ENCODE assay signal across 17 mouse cellular contexts in genomic region chr6:33977880-33978279, GRCm38 (mm10). TPM values are rescaled to one million over a fixed set of nuclear protein-coding genes. Genes with fewer than 3 reads are reported as not detected.
DNase-seq lines count a peak whose midpoint lies in the region; ATAC-seq and TF ChIP-seq lines count a peak whose summit lies in the region.
"Had no signal": no experiment of that assay in that cellular context is flagged by ENCODE, and none has a peak within 500 bp of the region (broad histone marks: within the 10 kb centered on the region; RNA-seq: fewer than 3 reads in every experiment).

No protein-coding gene starts in this region.

- 81% methylated on average over 9 of the region's 9 CpGs for WGBS in midbrain, embryonic 10.5 days
- WGBS in midbrain, embryonic 14.5 days = 62% methylated on average over 9 of the region's 9 CpGs
- 31% methylated on average over 9 of the region's 9 CpGs for WGBS in forebrain, embryonic 12.5 days
- WGBS in hindbrain, embryonic 16.5 days = 47% methylated on average over 9 of the region's 9 CpGs
- 53% methylated on average over 9 of the region's 9 CpGs for WGBS in midbrain, embryonic 16.5 days

- H3K4me2 ChIP-seq in midbrain, embryonic 14.5 days (ENCODE audit: low read length) = no peak overlapping the region
- peak overlapping the region; percentile 22; the same call in 1 of the 2 replicates for H3K4me2 ChIP-seq in forebrain, embryonic 12.5 days
- no peak overlapping the region for H3K4me2 ChIP-seq in hindbrain, embryonic 16.5 days (ENCODE audit: low read length)
- H3K4me2 ChIP-seq in midbrain, embryonic 16.5 days (ENCODE audit: low read length) = no peak overlapping the region
- H3K4me2 ChIP-seq: lung, embryonic 14.5 days had no signal

- H3K4me3 ChIP-seq in midbrain, embryonic 10.5 days = no peak overlapping the region
- no peak overlapping the region for H3K4me3 ChIP-seq in midbrain, embryonic 14.5 days (replicated peaks; ENCODE audit: low read depth, low read length)
- H3K4me3 ChIP-seq in forebrain, embryonic 12.5 days (replicated peaks) = no peak overlapping the region
- H3K4me3 ChIP-seq in hindbrain, embryonic 16.5 days (ENCODE audit: low read length) = no peak overlapping the region
- no peak overlapping the region for H3K4me3 ChIP-seq in midbrain, embryonic 16.5 days (ENCODE audit: low read depth, low read length)
- no peak overlapping the region for H3K4me3 ChIP-seq in layer of hippocampus, adult 2 months
- H3K4me3 ChIP-seq: gastrocnemius, adult 2 months; heart, adult 2 months; left cerebral cortex, adult 2 months had no signal

- H3K9ac ChIP-seq in midbrain, embryonic 14.5 days (replicated peaks; ENCODE audit: low read length) = no peak overlapping the region
- no peak overlapping the region for H3K9ac ChIP-seq in forebrain, embryonic 12.5 days
- no peak overlapping the region for H3K9ac ChIP-seq in hindbrain, embryonic 16.5 days (ENCODE audit: low read depth, low read length)
- H3K9ac ChIP-seq in midbrain, embryonic 16.5 days (ENCODE audit: low read depth, low read length) = no peak overlapping the region
- H3K9ac ChIP-seq: lung, embryonic 14.5 days had no signal

- ATAC-seq in midbrain, embryonic 14.5 days (ENCODE audit: low FRiP score, low TSS enrichment) = no peak
- peak; percentile 55 for ATAC-seq in forebrain, embryonic 12.5 days (ENCODE audit: low FRiP score)
- peak; percentile 62 for ATAC-seq in hindbrain, embryonic 16.5 days
- ATAC-seq in midbrain, embryonic 16.5 days = peak; percentile 47; the same call in 1 of the 2 replicates
- ATAC-seq in activated CD4-positive, CD25-positive, alpha-beta regulatory T cell, adult 4 months = no peak

- peak overlapping the region; percentile 30; the same call in 1 of the 2 replicates for H3K27ac ChIP-seq in midbrain, embryonic 10.5 days (replicated peaks)
- H3K27ac ChIP-seq in midbrain, embryonic 14.5 days (replicated peaks; ENCODE audit: low read depth, low read length) = no peak overlapping the region
- H3K27ac ChIP-seq in forebrain, embryonic 12.5 days = 0 out of 2 replicates have a peak overlapping the region, but pooled peaks have one; percentile 3
- no peak overlapping the region for H3K27ac ChIP-seq in hindbrain, embryonic 16.5 days (ENCODE audit: low read depth, low read length)
- H3K27ac ChIP-seq in midbrain, embryonic 16.5 days (ENCODE audit: low read length) = no peak overlapping the region
- H3K27ac ChIP-seq in layer of hippocampus, adult 2 months = no peak overlapping the region
- H3K27ac ChIP-seq: gastrocnemius, adult 2 months; heart, adult 2 months; left cerebral cortex, adult 2 months; macrophage had no signal

- no peak for TF ChIP-seq CTCF in layer of hippocampus, adult 2 months (conservative IDR thresholded peaks at IDR 0.05)

- H3K27me3 ChIP-seq in midbrain, embryonic 10.5 days (ENCODE audit: low read depth, poor library complexity, severe bottlenecking) = no peaks in the 10 kb centered on the region
- H3K27me3 ChIP-seq in midbrain, embryonic 14.5 days (ENCODE audit: control insufficient read depth, insufficient read depth, low read length) = no peaks in the 10 kb centered on the region
- no peaks in the 10 kb centered on the region for H3K27me3 ChIP-seq in forebrain, embryonic 12.5 days
- no peaks in the 10 kb centered on the region for H3K27me3 ChIP-seq in hindbrain, embryonic 16.5 days (replicated peaks; ENCODE audit: control insufficient read depth, insufficient read depth, low read length)
- no peaks in the 10 kb centered on the region for H3K27me3 ChIP-seq in midbrain, embryonic 16.5 days (ENCODE audit: control insufficient read depth, insufficient read depth, low read depth, low read length)

- H3K36me3 ChIP-seq in midbrain, embryonic 10.5 days = no peaks in the 10 kb centered on the region
- no peaks in the 10 kb centered on the region for H3K36me3 ChIP-seq in midbrain, embryonic 14.5 days (ENCODE audit: control insufficient read depth, insufficient read depth, low read length)
- H3K36me3 ChIP-seq in forebrain, embryonic 12.5 days (replicated peaks) = no peaks in the 10 kb centered on the region
- H3K36me3 ChIP-seq in hindbrain, embryonic 16.5 days (ENCODE audit: control insufficient read depth, insufficient read depth, low read length) = no peaks in the 10 kb centered on the region
- peaks cover 2% of the 10 kb centered on the region; the same call in 1 of the 2 replicates for H3K36me3 ChIP-seq in midbrain, embryonic 16.5 days (ENCODE audit: control insufficient read depth, insufficient read depth, low read length)

- DNase-seq in midbrain, embryonic 10.5 days (ENCODE audit: low spot score) = no peak
- DNase-seq in midbrain, embryonic 14.5 days = no peak
- no peak for DNase-seq in layer of hippocampus, adult 2 months (ENCODE audit: low spot score in 2 of 2)
- no peak for DNase-seq in kidney, adult 18-20 months
- DNase-seq: adrenal gland, postnatal 14 days; gastrocnemius, adult 2 months; heart, adult 2 months; kidney, adult 11 months; lung, embryonic 14.5 days; thymus, postnatal 36 days had no signal

- H3K4me1 ChIP-seq in midbrain, embryonic 10.5 days = peaks cover 16% of the 10 kb centered on the region
- H3K4me1 ChIP-seq in midbrain, embryonic 14.5 days (ENCODE audit: control insufficient read depth, insufficient read depth, low read length) = peaks cover 11% of the 10 kb centered on the region
- peaks cover 28% of the 10 kb centered on the region for H3K4me1 ChIP-seq in forebrain, embryonic 12.5 days
- peaks cover 12% of the 10 kb centered on the region for H3K4me1 ChIP-seq in hindbrain, embryonic 16.5 days (ENCODE audit: control insufficient read depth, insufficient read depth, low read depth, low read length)
- H3K4me1 ChIP-seq in midbrain, embryonic 16.5 days (ENCODE audit: control insufficient read depth, insufficient read depth, low read length) = peaks cover 7% of the 10 kb centered on the region; the same call in 1 of the 2 replicates

- H3K9me3 ChIP-seq in midbrain, embryonic 10.5 days (replicated peaks) = no peaks in the 10 kb centered on the region
- H3K9me3 ChIP-seq in midbrain, embryonic 14.5 days (ENCODE audit: control insufficient read depth, low read length) = no peaks in the 10 kb centered on the region
- H3K9me3 ChIP-seq in forebrain, embryonic 12.5 days = no peaks in the 10 kb centered on the region
- no peaks in the 10 kb centered on the region for H3K9me3 ChIP-seq in hindbrain, embryonic 16.5 days (ENCODE audit: control insufficient read depth, low read length)
- no peaks in the 10 kb centered on the region for H3K9me3 ChIP-seq in midbrain, embryonic 16.5 days (replicated peaks; ENCODE audit: control insufficient read depth, low read length, poor library complexity, severe bottlenecking)

RNA-seq across cellular contexts. Expression of gene Lrguk, which starts 51.4 kb away (rescaled TPM):
- 1.1 and 1.3 TPM in 2 replicates for polyA plus RNA-seq in midbrain, embryonic 10.5 days (2016; fragmentation: Nextera tagmentation; extraction: Ambion mirVana)
- 0.51 and 0.83 TPM in 2 replicates for polyA plus RNA-seq in midbrain, embryonic 14.5 days (2014; fragmentation: Nextera tagmentation; extraction: Ambion mirVana)
- 0.90 and 0.98 TPM in 2 replicates for polyA plus RNA-seq in forebrain, embryonic 12.5 days (2016; fragmentation: Nextera tagmentation; extraction: Ambion mirVana)
- polyA plus RNA-seq in hindbrain, embryonic 16.5 days (2015; fragmentation: Nextera tagmentation; extraction: Ambion mirVana) = 0.90 and 1.2 TPM in 2 replicates
- polyA plus RNA-seq in midbrain, embryonic 16.5 days (2015; fragmentation: Nextera tagmentation; extraction: Ambion mirVana) = 0.50 and 1.1 TPM in 2 replicates
- total RNA-seq in layer of hippocampus, adult 2 months (2021) = 1 to 10 TPM; 2.2 to 2.4 TPM
- not detected for polyA plus RNA-seq in activated CD4-positive, CD25-positive, alpha-beta regulatory T cell, adult 4 months (2017; shearing (Covaris generic))
- polyA plus RNA-seq: liver, adult 2 months had no signal

Comparison
In these comparisons a context has a peak if more than half of its experiments do, and no peak if none do; other contexts are left out.
1. H3K27ac ChIP-seq: peak in midbrain, embryonic 10.5 days (single experiment) and forebrain, embryonic 12.5 days (single experiment); none in midbrain, embryonic 14.5 days (single experiment), hindbrain, embryonic 16.5 days (single experiment), midbrain, embryonic 16.5 days (single experiment) and layer of hippocampus, adult 2 months (single experiment).
2. ATAC-seq: peak in forebrain, embryonic 12.5 days (single experiment), hindbrain, embryonic 16.5 days (single experiment) and midbrain, embryonic 16.5 days (single experiment); none in midbrain, embryonic 14.5 days (single experiment) and activated CD4-positive, CD25-positive, alpha-beta regulatory T cell, adult 4 months (single experiment).